In the genomic region with DNA sequence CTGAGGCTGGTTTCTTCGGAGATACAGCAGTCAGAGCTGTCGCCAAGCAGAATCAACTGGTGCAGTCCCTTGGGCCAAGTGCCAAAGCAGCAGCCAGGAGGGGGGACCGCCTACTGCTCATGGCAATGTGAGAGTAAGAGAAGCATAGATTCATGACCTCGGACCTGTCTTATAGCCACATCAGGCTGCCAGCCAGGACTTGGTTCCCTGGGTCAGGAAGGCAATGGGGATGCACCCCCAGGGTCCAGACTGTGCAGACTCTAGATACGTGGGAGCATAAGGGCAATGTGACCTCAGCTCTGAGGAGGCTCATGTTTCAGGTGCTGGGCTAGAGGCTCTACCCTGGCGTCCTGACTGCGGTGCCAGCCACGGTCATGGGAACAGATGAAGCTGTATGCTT, we compare ENCODE assay signal across 22 mouse cellular contexts. TPM values are rescaled to one million over a fixed set of nuclear protein-coding genes. Genes with fewer than 3 reads are reported as not detected.
DNase-seq lines count a peak whose midpoint lies in the region; ATAC-seq and TF ChIP-seq lines count a peak whose summit lies in the region.
"Had no signal": no experiment of that assay in that cellular context is flagged by ENCODE, and none has a peak within 500 bp of the region (broad histone marks: within the 10 kb centered on the region; RNA-seq: fewer than 3 reads in every experiment).

No protein-coding gene starts in this region.

- no peaks in the 10 kb centered on the region for H3K9me3 ChIP-seq in kidney, postnatal 0 days (replicated peaks; ENCODE audit: low read length)
- H3K9me3 ChIP-seq: embryonic facial prominence, embryonic 12.5 days; limb, embryonic 13.5 days; liver, embryonic 15.5 days; stomach, embryonic 15.5 days had no signal

- DNase-seq in gastrocnemius, adult 18-20 months (ENCODE audit: low spot score), result peak; percentile 71
- DNase-seq in gastrocnemius, postnatal 4 days (ENCODE audit: low spot score in 2 of 2), result no peak
- no peak for DNase-seq in kidney, postnatal 0 days (ENCODE audit: low spot score)
- DNase-seq in kidney, adult 18-20 months, result no peak
- DNase-seq in ovary, adult 18-20 months (ENCODE audit: low spot score), result peak; percentile 58
- no peak for DNase-seq in ovary, postnatal 14 days (ENCODE audit: low spot score)
- peak; percentile 72 for DNase-seq in skeletal muscle tissue, adult 2 months (ENCODE audit: low read depth, low spot score)
- DNase-seq in frontal cortex, adult 2 months (ENCODE audit: extremely low spot score in 1 of 2, low spot score in 1 of 2), result no peak
- DNase-seq: cerebellum, adult 8-10 months; forebrain, postnatal 0 days; heart, adult 18-20 months; heart, postnatal 10 days; lung, postnatal 36 days had no signal

- TF ChIP-seq CTCF in kidney, postnatal 0 days (IDR thresholded peaks at IDR 0.05; ENCODE audit: low read depth), result no peak

- H3K4me3 ChIP-seq in kidney, postnatal 0 days (replicated peaks; ENCODE audit: low read depth, low read length), result no peak overlapping the region
- H3K4me3 ChIP-seq: embryonic facial prominence, embryonic 12.5 days; left cerebral cortex, adult 2 months; limb, embryonic 13.5 days; liver, embryonic 15.5 days; stomach, embryonic 15.5 days had no signal

- no peak overlapping the region for H3K9ac ChIP-seq in kidney, postnatal 0 days (ENCODE audit: low read depth, low read length)
- H3K9ac ChIP-seq: embryonic facial prominence, embryonic 12.5 days; forebrain, postnatal 0 days; hindbrain, embryonic 14.5 days; limb, embryonic 13.5 days; liver, embryonic 15.5 days; stomach, embryonic 15.5 days had no signal

- no peaks in the 10 kb centered on the region for H3K27me3 ChIP-seq in kidney, postnatal 0 days (ENCODE audit: insufficient read depth, low read length)
- H3K27me3 ChIP-seq: embryonic facial prominence, embryonic 12.5 days; limb, embryonic 13.5 days; liver, embryonic 15.5 days; stomach, embryonic 15.5 days had no signal

- no peak overlapping the region for H3K27ac ChIP-seq in kidney, postnatal 0 days
- H3K27ac ChIP-seq: embryonic facial prominence, embryonic 12.5 days; hindbrain, embryonic 14.5 days; left cerebral cortex, adult 2 months; limb, embryonic 13.5 days; liver, embryonic 15.5 days; stomach, embryonic 15.5 days had no signal

- no peak overlapping the region for H3K4me2 ChIP-seq in kidney, postnatal 0 days (ENCODE audit: low read length)
- H3K4me2 ChIP-seq: embryonic facial prominence, embryonic 12.5 days; hindbrain, embryonic 14.5 days; limb, embryonic 13.5 days; liver, embryonic 15.5 days; midbrain, embryonic 11.5 days; stomach, embryonic 15.5 days had no signal

- WGBS in kidney, postnatal 0 days, result 34% methylated on average over 8 of the region's 8 CpGs

- H3K4me1 ChIP-seq in kidney, postnatal 0 days (replicated peaks; ENCODE audit: insufficient read depth, low read length), result no peaks in the 10 kb centered on the region
- H3K4me1 ChIP-seq: embryonic facial prominence, embryonic 12.5 days; liver, embryonic 15.5 days; stomach, embryonic 15.5 days had no signal

- H3K36me3 ChIP-seq in kidney, postnatal 0 days (ENCODE audit: insufficient read depth, low read length), result no peaks in the 10 kb centered on the region
- H3K36me3 ChIP-seq: liver, embryonic 15.5 days; stomach, embryonic 15.5 days had no signal

- ATAC-seq in kidney, postnatal 0 days (replicated peaks; ENCODE audit: low FRiP score, low read depth), result peak; percentile 60; the same call in 1 of the 2 replicates
- ATAC-seq: forebrain, postnatal 0 days; intestine, embryonic 16.5 days had no signal

RNA-seq across cellular contexts. Expression of gene Jag2, which starts 25.6 kb away (rescaled TPM):
- 10 to 100 TPM; 22.1 to 24.0 TPM for total RNA-seq in gastrocnemius, adult 18-20 months (2021)
- 10 to 100 TPM; 60.4 to 60.8 TPM for total RNA-seq in gastrocnemius, postnatal 4 days (2021)
- polyA plus RNA-seq in kidney, postnatal 0 days (2015; fragmentation: Nextera tagmentation; extraction: Ambion mirVana), result 2.4 and 2.9 TPM in 2 replicates
- polyA plus RNA-seq in frontal cortex, adult 2 months (2012; rRNA removed), result 43.0 and 48.3 TPM in 2 replicates

RNA-seq across cellular contexts. Expression of gene Gpr132, which starts 35.9 kb away (rescaled TPM):
- under 1 TPM in 1 of 2 experiments, not detected in 1; 0.14 TPM for total RNA-seq in gastrocnemius, adult 18-20 months (2021)
- total RNA-seq in gastrocnemius, postnatal 4 days (2021), result under 1 TPM; 0.10 to 0.18 TPM
- 0.10 and 0.11 TPM in 2 replicates for polyA plus RNA-seq in kidney, postnatal 0 days (2015; fragmentation: Nextera tagmentation; extraction: Ambion mirVana)
- polyA plus RNA-seq in frontal cortex, adult 2 months (2012; rRNA removed), result 0.10 and 0.15 TPM in 2 replicates
- total RNA-seq: layer of hippocampus, adult 8-10 months had no signal
- polyA plus RNA-seq: forebrain, postnatal 0 days; hindbrain, embryonic 14.5 days; midbrain, embryonic 11.5 days had no signal

RNA-seq across cellular contexts. Expression of gene Nudt14, which starts 38.0 kb away (rescaled TPM):
- total RNA-seq in gastrocnemius, adult 18-20 months (2021), result 1 to 10 TPM; 6.5 to 7.6 TPM
- total RNA-seq in gastrocnemius, postnatal 4 days (2021), result 10 to 100 TPM; 23.7 to 27.2 TPM
- polyA plus RNA-seq in kidney, postnatal 0 days (2015; fragmentation: Nextera tagmentation; extraction: Ambion mirVana), result 99.2 and 102 TPM in 2 replicates
- 19.0 and 22.4 TPM in 2 replicates for polyA plus RNA-seq in frontal cortex, adult 2 months (2012; rRNA removed)

Comparison
In these comparisons a context has a peak if more than half of its experiments do, and no peak if none do; other contexts are left out.
1. DNase-seq: peak in gastrocnemius, adult 18-20 months (single experiment), ovary, adult 18-20 months (single experiment) and skeletal muscle tissue, adult 2 months (single experiment); none in gastrocnemius, postnatal 4 days (0 of 2), kidney, postnatal 0 days (single experiment), kidney, adult 18-20 months (single experiment), ovary, postnatal 14 days (single experiment) and frontal cortex, adult 2 months (0 of 2).